Mouse (Mus musculus) thymus, postnatal 10 days (tissue): ENCODE measurements at regions not wholly inside any gene's neighbourhood (a gene's known extent, or its start where the extent isn't known, plus 50 kb on each side); places are given as distances from the start of the nearest gene placed in this dataset.

ENCODE experiments used
- DNase-seq, 2 experiments: peaks; one replicate each; pipeline ENCODE4 v3.0.0; 2021; ENCODE audit warnings: low spot score in 2 of 2

DNA sequence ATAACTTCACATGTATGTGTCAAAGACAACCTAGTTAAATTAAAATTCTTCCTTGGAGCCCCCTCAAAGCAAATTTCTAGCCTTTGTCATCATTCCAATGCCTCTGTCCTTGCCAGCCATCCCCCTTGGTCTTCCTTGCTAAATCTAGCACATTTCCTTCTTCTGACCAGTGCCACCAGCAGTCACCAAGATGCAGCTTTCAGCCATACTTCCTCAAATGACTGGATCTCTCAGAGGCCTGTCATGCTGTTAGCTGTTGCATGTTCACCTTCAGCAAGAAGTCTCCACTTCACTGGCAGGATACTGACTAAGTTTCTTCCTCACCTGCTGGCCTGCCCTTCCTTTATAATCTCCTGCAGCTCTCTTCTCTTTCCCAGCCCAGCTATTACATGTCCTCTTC is 261.3 kb downstream of the Pik3r1 start:
- no peak for DNase-seq

DNA sequence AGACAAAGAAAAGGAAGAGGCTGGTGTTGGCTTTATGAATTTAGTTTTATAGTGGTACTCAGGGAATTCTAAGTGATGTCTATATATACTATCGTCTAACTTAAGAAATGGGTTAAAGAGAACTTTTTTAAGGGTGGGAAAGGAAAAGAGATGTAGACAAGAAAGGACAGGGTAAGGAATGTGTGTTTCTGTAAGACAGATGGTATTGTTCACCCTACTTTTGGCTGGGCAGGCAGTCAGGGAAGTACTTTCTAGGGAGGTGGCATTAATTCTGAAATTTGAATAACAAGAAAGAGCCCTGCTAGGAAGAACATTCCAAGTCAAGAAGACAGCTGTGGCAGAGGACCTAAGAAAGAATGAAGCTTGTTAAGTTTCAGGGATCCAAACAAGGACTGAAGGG is 263.0 kb downstream of the Pik3r1 start:
- no peak for DNase-seq

DNA sequence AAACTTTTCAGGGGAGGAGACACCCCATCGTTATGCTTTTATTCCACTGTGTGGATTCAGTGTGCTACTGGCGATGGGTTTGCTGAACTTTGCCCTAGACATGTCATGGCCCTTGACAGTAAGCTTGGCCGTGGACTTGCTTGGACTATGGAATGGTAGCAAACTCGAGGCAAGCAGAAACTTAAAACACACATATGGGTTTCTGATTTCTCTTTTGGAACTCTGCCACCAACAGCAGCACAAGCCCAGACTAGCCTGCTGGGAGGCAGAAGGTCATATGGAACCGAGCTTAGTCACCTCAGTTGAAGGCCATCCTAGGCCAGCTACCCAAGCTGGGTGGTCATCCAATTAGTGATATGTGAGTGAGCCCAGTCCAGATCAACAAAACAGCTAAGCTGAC is 263.8 kb downstream of the Pik3r1 start:
- no peak for DNase-seq

DNA sequence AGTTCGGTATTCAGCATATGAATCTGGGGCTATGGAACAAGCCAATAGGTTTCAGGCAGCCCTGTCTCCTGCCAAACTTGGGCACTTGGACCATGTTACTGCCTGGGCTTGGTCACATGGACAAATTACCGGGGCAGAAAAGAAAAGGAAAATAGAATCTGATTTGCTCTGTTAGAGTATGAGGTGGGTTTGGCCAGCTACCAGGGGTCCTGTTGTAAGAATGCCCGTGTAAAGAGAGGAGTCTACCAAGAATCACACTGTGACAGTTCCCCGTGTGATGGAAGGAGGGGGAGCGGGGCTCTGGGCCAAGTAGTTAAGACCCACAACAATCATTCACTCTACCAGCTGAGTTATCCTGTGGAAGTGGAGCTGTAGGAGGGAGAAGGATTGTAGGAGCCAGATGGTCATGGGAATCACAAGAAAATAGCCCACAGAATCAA is 266.2 kb downstream of the Pik3r1 start:
- DNase-seq: no peak

DNA sequence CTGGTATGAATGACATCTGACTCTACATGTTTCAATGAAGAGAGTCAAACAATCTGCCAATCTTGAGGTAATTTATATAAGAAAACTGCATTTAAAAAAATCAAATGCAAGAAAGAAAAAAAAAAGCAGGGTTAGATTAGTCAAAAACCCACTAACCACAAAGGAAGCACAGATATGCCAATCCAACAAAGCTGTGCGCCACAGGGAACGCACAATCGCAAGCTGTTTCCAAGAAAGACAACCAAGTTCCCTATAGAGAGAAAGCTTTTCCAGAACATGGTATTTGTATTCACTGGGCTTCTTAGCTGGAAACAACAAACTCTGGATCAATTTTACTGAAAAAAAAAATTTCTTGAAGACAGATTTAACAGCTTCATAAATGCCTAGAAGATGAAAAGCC is 267.0 kb downstream of the Pik3r1 start:
- no peak for DNase-seq

DNA sequence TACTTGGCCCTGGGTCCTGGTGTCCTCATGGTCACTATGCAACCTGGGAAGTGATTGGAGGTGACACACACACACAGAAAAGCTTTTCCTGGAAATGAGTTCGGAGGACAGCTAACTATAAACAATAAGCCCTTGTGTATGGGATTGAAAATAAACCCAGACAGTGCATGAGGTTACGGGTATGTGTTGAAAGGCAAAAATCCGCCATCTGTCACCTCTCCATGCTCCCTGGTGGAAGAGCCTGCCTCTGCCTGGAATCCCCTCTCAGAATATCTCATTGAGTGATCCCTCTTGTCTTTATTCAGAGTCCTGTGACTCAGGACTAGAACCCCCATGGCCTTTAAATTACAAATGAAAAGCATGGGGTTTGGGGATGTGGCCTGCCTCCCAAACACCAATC is 276.2 kb downstream of the Pik3r1 start:
- no peak for DNase-seq

DNA sequence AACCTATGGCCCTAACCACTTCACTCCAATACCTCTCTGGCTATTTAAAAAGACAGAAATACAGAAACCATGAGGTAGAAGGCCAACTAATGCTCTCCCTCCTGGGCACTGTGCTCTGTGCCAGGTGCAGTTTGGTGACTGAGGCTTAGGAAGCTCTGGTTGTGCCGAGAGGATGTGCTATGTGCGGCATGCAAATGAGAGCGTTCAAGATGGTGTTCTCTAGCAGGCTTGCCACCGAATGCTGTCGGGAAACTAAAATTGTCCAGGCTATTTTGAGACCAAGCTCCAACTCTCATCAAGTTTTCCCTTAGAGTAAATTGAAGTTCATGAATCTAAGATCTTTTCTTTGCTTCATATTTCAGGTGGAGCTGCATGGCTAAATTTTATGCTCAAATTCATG is 277.1 kb downstream of the Pik3r1 start:
- DNase-seq: no peak

DNA sequence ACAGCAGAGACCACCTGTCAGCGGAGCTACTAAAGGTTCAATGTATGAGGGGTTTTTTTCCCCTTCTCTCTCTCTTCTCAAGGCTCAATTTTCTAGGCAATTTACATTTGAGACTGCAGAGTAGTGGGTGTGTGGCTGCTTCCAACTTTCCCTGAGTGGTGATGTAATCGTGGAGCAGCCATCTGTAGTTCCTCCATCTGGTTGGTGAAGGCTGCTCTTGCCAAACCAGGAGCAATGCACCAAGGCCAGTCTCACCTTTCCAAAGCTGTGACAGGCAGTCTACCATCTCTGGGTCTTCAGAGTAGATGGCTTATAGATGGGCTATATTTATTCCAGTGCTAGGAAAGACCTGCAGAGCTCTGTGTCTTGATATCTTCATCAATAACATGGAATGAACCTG is 280.4 kb downstream of the Pik3r1 start:
- DNase-seq: no peak

DNA sequence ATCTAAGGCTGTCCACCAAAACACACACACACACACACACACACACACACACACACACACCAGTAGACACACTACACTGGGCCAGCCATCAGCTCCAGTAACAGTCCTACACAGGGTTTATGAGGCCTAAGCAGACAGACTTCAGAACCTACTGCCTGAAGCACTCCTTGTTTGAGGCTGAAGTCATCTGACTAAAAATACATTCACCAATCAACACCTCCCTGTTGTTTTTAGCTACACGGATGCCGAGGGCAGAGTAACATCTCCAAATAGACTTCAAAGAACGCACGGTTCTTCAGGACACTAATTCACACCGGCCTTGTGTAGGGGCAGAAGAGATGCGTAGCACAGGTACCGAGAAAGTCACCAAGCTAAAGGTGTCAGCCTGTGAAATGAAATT is 282.2 kb downstream of the Pik3r1 start:
- DNase-seq: no peak

DNA sequence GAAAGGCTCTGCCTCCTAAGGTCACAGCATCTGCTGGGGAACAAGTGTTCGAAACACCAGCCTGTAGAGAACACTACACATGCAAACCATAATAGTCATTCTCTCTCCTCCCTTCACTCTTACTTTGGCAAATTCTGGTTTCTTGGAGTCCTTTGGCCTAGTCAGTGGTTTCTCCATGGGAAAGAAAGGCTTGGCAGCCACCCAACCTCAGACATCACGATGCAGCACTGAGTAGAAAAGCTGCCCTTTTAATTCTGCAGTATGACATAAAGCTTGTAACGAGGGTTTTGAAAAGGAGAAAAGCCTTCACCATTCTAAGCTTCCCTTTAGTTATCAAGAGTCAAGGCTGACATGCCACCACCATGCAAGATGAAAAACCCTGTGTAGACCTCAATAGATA is 284.2 kb downstream of the Pik3r1 start:
- DNase-seq: no peak

DNA sequence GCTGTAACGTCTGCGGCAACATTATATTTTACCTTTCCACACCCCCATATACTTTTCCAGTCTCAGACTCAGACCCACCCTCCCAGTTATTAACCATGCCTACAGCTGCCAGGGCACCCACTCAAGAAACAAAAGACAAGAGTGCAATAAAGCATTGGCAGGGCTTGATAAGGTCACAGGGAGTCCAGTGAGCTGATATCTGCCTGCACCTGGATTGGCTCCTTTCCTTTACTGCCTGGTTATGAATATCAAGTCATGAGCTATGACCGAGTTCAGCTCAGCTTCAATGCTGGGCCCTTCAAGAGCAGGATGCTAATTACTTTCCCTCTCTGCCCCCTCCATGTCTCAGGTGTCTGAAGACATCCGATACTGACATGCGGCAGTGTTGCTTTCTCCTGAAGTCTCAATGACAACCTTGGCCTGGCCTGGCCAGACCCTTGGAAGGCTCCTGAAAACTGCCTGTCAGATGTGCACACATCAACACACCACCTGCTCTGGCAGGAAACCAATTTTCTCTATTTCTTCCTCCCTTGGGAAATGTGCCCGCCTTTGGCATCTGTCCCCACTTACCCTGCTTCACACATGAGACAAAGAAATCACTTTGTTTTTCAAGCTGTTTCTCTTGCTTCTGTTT is 286.3 kb downstream of the Pik3r1 start:
- DNase-seq: no peak

DNA sequence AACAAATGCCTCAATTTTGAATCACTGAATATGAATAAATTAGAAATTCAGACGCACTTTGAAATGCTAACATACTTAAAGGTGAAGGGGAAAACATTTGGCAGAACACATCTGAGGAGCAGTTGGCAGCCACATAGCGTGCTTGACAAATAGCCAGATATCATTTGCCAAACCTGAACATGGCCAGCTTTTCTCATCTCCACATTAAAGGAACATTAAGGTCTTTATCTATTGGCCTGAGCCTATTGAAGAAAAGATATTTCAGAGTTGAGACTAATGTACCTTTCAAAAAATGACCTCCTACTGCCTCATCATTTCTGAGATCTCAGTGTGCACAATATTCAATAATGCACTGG is 288.7 kb downstream of the Pik3r1 start:
- DNase-seq: no peak

DNA sequence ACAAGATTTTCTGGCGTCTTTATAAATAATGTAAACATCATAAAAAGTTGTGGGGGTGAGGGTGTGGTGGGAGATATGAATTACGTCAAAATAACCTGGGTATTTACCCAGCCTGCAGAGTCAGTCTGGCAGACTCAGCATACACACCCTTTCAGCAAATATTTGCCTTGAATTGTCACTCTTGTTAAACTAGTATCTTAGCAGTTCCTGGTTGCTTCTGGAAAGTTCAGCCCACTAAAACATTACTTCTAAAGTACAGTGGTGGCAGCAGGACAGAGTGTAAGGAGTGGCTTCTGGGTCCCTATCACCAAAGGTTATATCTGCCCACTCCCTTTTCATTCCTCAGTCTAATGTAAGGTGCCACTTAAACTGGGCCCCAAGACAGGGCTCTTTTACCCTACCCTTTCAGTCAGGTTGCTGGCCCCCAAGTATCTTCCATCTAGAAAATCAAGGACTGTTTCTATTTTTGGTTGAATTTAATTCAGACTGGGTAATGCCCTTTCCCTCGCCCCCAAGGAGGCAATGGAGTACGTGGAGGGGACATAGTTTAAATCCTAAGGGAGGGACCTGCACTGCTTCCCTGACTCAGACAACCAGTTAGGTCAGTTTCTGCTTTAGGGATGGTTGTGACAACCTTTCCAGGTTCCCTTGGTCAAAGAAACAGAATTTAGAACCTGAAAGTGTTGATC is 289.3 kb downstream of the Pik3r1 start:
- no peak for DNase-seq

DNA sequence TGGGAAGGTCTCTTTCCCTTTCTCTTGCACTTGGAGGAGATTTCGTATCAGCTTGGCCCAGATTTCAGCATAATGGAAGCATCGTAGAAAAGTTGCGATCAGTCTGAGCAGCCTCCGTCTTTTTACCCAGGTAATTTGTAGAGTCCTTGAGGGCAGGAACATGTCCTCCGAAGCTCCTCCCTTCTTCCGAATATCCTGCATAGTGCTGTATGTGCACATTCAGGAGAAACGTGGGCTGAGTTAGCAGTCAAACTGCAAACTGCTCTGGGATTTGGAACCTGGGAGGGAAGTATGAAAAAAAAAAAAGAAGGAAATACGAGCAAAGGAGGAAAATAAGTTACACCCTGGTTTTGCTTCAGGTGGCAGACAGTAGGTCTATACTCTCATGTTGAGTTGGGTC is 294.7 kb downstream of the Pik3r1 start:
- no peak for DNase-seq

DNA sequence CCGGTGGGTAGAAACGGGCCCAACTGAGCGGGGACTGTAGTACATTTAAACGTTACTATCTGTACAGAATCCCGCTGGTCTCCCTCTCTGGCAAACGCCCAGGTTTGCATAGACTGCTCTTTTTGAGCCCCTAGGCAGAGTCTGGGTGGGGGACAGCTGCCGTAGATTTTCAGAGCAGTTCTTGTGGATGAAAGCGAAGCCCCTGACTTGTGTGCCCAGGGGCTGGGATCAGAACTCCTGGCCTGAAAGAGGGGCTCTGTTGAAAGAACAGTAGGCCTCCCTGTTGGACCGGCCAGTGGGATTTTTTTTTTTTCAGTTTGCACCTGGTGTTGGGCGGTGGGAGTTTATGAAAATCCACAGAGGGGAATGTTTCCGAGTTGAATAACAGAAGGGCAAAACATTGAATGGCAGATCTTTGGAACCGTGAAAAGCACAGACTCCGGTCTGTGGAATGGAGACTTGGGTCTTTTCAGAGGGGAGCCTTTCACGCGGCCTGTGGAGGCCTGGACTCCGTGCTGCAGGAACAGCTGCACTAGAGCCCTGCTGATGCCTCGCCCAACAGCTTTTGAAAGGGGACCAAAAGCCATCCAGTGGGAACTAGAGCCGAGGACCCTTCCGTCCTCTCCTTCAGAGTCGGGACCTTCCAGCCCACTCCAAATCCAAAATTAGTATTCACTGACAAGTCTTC is 297.3 kb downstream of the Pik3r1 start:
- no peak for DNase-seq

DNA sequence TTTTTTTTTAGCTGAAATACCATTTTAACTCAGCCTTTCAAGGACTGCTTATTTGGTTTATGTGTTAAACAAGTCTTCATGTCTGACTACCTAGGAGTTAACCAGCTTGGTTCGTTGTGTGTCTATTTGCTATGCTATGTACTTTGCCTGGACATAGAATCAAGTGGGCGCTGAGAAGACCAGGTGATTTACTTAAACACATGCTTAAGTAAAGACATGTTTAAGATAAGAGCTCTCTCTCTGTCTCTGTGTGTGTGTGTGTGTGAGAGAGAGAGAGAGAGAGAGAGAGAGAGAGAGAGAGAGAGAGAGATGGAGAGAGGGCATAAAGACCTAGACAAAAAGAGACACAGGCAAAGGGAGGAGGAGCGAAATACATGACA is 302.3 kb downstream of the Pik3r1 start:
- DNase-seq: no peak

DNA sequence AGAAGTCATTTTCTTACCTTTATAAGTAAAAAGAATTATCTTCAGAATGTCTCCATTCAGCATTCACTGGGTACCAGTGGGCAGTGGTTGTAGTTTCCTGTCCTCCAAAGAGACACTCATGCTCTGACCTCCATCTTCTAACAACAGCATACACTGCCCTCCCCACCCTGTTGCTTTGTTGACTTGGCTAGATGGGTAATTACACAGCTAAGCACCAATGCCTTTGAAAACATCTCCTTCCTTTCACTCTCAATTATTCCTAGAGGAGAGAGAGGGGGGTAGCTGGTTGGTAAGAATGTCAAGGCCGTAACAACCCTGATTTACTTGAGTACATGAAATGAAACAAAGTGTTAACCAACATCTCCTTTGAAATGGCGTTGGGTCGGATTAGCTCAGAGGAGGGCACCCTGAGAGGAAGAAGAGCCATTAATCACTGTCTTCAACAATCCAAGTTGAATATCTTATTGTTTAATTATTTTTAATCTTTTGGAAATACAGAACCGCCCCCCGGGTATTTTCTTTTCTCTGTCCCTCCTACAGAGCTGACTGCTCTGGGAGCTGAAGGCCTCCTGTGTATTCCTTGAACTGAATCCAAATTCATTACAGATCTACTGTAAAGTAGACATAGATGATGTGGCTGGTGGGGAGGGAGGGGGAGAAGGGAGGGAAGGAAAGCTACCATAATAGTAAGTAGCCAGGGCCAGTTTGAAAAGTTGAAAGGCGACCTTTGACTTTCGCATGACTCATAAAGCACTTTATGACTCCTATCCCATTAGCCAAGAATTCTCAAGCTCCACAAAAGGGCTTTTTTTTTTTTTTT is 302.9 kb downstream of the Pik3r1 start:
- no peak for DNase-seq

DNA sequence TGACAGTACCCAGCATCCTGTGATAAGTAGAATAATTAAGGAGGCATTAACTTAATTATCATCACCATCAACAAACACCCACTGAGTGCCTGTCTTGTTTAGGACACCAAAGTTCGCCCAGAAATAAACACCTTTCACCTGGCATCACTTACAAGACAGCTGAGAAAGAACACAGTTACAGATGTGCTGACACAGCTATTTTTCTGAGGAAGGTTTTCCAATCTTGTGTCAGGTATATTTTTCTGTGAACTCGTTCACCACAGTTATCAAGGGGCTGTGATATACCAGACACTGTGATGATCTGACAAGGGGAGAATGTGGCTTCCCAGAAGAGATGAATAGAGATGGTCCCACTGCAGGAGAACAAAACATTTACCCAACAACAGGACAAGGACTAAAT is 311.1 kb downstream of the Pik3r1 start:
- no peak for DNase-seq

DNA sequence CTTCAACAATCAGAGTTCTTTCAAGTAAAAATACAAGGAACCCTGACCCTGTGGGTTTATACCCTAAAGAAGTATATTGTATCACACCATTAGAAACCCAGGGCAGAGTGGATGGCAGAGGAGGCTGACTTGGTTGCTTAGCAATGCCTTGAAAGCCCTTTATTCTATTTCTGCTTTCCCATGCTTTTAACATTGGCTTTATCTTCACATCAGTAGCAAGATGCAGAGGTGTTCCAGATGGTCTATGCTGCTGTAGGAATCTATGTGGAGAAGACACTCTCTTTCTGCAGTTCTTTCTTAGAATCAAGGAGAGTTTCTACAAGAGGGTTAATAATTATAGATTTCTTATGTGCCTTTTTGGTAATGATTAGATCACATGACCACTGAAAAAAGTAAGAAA is 313.7 kb downstream of the Pik3r1 start:
- DNase-seq: no peak

DNA sequence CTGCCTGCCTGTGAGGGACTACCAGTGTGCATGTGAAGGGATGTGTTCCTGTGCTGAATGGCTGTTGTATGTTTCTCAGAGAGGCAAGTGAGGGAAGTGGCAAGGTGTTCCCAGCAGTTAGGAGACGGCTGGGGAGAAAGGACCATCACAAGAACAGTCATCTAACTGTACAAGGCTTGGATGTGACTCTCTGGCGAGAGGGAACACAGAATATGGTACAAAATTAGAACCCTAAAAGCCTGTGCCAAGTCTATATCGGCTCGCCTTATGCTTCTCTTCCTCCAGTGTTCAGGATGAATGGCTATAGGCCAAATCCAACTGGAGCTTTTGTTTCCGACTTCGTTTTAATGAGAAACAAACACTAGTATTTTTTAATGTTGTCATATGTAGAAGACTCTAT is 317.5 kb downstream of the Pik3r1 start:
- DNase-seq: no peak

DNA sequence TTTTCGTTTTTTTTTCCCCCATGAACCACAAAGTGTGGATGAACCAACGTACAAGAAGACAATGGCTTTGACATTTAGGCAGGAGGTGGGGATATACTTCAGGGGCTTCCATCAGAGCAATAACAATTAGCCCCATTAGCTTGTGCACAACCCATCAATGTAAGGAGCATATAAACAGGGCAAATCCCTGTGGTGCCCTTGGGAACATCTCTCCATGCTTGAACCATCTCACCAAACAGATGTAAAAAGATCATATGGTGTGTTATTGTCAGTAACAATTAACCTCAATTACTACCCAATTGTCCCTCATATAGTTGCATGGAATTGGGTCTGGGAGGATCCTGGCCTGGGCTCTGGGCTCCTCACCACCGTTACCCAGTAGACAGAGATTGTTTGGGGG is 328.5 kb downstream of the Pik3r1 start:
- no peak for DNase-seq

DNA sequence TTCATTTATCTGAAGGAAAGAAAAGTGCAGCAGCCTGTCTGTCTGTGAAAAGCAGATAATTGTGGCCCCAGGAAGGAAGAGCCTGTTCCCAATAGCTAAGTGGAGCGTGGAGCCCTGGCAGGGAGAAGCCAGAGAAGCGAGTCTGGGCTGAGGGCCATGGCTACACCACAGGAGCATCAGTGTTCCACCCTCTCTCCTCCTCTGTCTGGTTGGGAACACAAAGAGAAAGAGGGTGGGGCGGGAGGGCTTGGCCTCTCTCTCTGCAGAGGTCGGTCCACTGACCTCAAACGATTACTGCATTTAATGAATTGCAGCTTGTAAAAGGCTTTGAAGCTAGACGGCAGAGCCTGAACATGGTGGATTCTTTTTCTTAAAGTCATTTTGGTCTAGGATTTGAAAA is 329.0 kb downstream of the Pik3r1 start:
- DNase-seq: no peak

DNA sequence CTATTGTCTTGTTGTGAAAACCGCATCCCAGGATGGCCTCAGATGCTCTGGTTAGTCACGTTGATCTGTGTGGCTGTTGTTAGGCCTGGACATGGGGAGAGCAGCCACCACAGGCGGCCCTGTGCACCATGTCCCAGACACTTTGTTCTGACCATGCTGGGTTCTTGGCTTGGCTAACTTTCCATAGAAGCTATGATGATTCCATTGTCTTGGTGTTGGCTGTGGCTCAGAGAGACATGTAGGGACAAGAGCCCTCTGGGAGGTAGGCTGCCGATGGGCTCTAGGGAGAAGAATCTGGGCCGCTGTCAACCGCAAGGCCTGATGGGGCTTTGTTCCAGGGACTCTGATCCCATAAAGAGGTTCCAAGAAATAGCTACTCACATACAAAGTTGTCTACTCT is 334.9 kb downstream of the Pik3r1 start:
- no peak for DNase-seq
